Mouse (Mus musculus): ENCODE measurements around the gene Taf5l. TPM values are rescaled to one million over a fixed set of nuclear protein-coding genes. Genes with fewer than 3 reads are reported as not detected.
"Not testable (repeated sequence)": the region's sequence is repeated elsewhere in the genome, so short reads cannot be mapped to it uniquely, and the experiment has no call there.

Gene Taf5l
- polyA plus RNA-seq, 1 experiment from 2014 or later: 32.1 TPM

GRCm38 (mm10) chr8:123960556-123960955, 60.6 kb downstream of the Taf5l start:
- H3K4me2 ChIP-seq (replicated peaks; ENCODE audit: low read depth, low read length); H3K9me3 ChIP-seq (ENCODE audit: control insufficient read depth, low read length); H3K4me1 ChIP-seq (replicated peaks; ENCODE audit: control insufficient read depth, insufficient read depth, low read length); H3K27me3 ChIP-seq (ENCODE audit: control insufficient read depth, insufficient read depth, low read length); H3K36me3 ChIP-seq (ENCODE audit: control insufficient read depth, insufficient read depth, low read length); H3K27ac ChIP-seq (ENCODE audit: low read depth, low read length); ATAC-seq (ENCODE audit: low FRiP score); H3K9ac ChIP-seq (ENCODE audit: low read depth, low read length); H3K4me3 ChIP-seq (ENCODE audit: low read depth, low read length); DNase-seq (ENCODE audit: low spot score): not testable (repeated sequence)
- WGBS: 94% methylated on average over 5 of the region's 5 CpGs

GRCm38 (mm10) chr8:123960056-123960455, 61.1 kb downstream of the Taf5l start:
- Histone ChIP-seq H3K27me3 (ENCODE audit: control insufficient read depth, insufficient read depth, low read length) (no peaks in the 10 kb centered on the region), H3K4me2 (replicated peaks; ENCODE audit: low read depth, low read length) (no peak overlapping the region), H3K9ac (ENCODE audit: low read depth, low read length) (no peak overlapping the region), H3K4me3 (ENCODE audit: low read depth, low read length) (no peak overlapping the region), H3K4me1 (replicated peaks; ENCODE audit: control insufficient read depth, insufficient read depth, low read length) (no peaks in the 10 kb centered on the region; the same call in 1 of the 2 replicates), H3K36me3 (ENCODE audit: control insufficient read depth, insufficient read depth, low read length) (no peaks in the 10 kb centered on the region), H3K27ac (ENCODE audit: low read depth, low read length) (no peak overlapping the region), H3K9me3 (ENCODE audit: control insufficient read depth, low read length) (no peaks in the 10 kb centered on the region)
- ATAC-seq (ENCODE audit: low FRiP score): no peak
- no peak for DNase-seq (ENCODE audit: low spot score)
- 87% methylated on average over 9 of the region's 9 CpGs for WGBS

DNA sequence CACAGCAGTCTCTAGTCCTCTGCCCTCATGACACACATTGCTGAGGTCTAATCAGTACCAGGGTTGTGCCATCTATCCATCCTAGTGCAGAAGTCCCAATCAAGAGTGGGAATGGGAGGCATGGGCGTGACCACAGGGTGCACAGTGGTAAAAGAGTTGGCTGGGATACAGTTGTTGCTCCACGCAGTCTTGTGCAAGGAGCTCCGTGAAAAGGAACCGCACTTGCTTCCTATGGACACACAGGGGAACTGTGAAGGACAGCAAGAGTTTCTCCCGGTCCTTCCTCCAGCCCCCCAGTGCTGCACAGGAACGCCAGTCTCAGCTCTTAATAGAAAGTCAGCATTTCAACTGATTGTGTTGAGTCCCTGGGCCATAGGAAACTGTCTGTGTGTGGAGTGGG, 61.7 kb downstream of the Taf5l start:
- no peak overlapping the region for H3K9ac ChIP-seq (ENCODE audit: low read depth, low read length)
- H3K4me1 ChIP-seq (replicated peaks; ENCODE audit: control insufficient read depth, insufficient read depth, low read length): no peaks in the 10 kb centered on the region; the same call in 1 of the 2 replicates
- H3K27me3 ChIP-seq (ENCODE audit: control insufficient read depth, insufficient read depth, low read length): no peaks in the 10 kb centered on the region
- no peaks in the 10 kb centered on the region for H3K9me3 ChIP-seq (ENCODE audit: control insufficient read depth, low read length)
- H3K27ac ChIP-seq (ENCODE audit: low read depth, low read length): no peak overlapping the region
- no peaks in the 10 kb centered on the region for H3K36me3 ChIP-seq (ENCODE audit: control insufficient read depth, insufficient read depth, low read length)
- 92% methylated on average over 6 of the region's 6 CpGs for WGBS
- DNase-seq (ENCODE audit: low spot score) (no peak), ATAC-seq (ENCODE audit: low FRiP score) (no peak)
- no peak overlapping the region for H3K4me2 ChIP-seq (replicated peaks; ENCODE audit: low read depth, low read length)
- H3K4me3 ChIP-seq (ENCODE audit: low read depth, low read length): no peak overlapping the region

- Histone ChIP-seq H3K9me3 (ENCODE audit: control insufficient read depth, low read length) (no peaks in the 10 kb centered on the region), H3K27ac (ENCODE audit: low read depth, low read length) (no peak overlapping the region), H3K4me1 (replicated peaks; ENCODE audit: control insufficient read depth, insufficient read depth, low read length) (no peaks in the 10 kb centered on the region; the same call in 1 of the 2 replicates), H3K27me3 (ENCODE audit: control insufficient read depth, insufficient read depth, low read length) (no peaks in the 10 kb centered on the region), H3K4me2 (replicated peaks; ENCODE audit: low read depth, low read length) (no peak overlapping the region), H3K9ac (ENCODE audit: low read depth, low read length) (no peak overlapping the region), H3K36me3 (ENCODE audit: control insufficient read depth, insufficient read depth, low read length) (no peaks in the 10 kb centered on the region), H3K4me3 (ENCODE audit: low read depth, low read length) (no peak overlapping the region)
- DNase-seq (ENCODE audit: low spot score): no peak
- WGBS: 80% methylated on average over 17 of the region's 17 CpGs
- ATAC-seq (ENCODE audit: low FRiP score): no peak
Observed at GRCm38 (mm10) chr8:123958130-123958529, 63.1 kb downstream of the Taf5l start.

GRCm38 (mm10) chr8:123954246-123954645, 67.0 kb downstream of the Taf5l start:
- no peak for DNase-seq (ENCODE audit: low spot score)
- no peaks in the 10 kb centered on the region for H3K36me3 ChIP-seq (ENCODE audit: control insufficient read depth, insufficient read depth, low read length)
- no peak for ATAC-seq (ENCODE audit: low FRiP score)
- no peak overlapping the region for H3K4me2 ChIP-seq (replicated peaks; ENCODE audit: low read depth, low read length)
- H3K9ac ChIP-seq (ENCODE audit: low read depth, low read length): no peak overlapping the region
- WGBS: 94% methylated on average over 8 of the region's 8 CpGs
- H3K27me3 ChIP-seq (ENCODE audit: control insufficient read depth, insufficient read depth, low read length): no peaks in the 10 kb centered on the region
- no peak overlapping the region for H3K27ac ChIP-seq (ENCODE audit: low read depth, low read length)
- no peaks in the 10 kb centered on the region for H3K9me3 ChIP-seq (ENCODE audit: control insufficient read depth, low read length)
- H3K4me1 ChIP-seq (replicated peaks; ENCODE audit: control insufficient read depth, insufficient read depth, low read length): peaks cover 2% of the 10 kb centered on the region; the same call in 1 of the 2 replicates
- H3K4me3 ChIP-seq (ENCODE audit: low read depth, low read length): no peak overlapping the region

DNA sequence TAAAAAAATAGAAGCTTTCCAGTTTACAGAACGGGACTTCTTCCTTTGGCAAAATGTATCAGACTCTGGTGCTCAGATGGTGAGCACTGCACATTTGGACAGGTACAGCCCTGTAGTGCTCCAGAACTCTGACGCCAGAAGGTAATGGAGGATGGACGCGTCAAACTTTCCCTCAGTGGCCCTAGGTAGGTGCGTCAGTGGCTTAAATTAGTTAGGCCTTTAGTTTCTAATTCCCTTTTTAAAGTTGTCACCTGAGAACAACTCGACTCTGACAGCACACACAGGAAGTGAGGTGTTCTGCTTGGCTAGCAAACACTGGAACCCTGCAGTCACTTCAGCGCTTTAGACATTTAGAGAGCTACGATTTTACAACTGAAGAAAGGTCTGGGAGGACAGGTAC, 67.5 kb downstream of the Taf5l start:
- no peak overlapping the region for H3K4me3 ChIP-seq (ENCODE audit: low read depth, low read length)
- no peak overlapping the region for H3K4me2 ChIP-seq (replicated peaks; ENCODE audit: low read depth, low read length)
- H3K9ac ChIP-seq (ENCODE audit: low read depth, low read length): no peak overlapping the region
- no peaks in the 10 kb centered on the region for H3K36me3 ChIP-seq (ENCODE audit: control insufficient read depth, insufficient read depth, low read length)
- H3K4me1 ChIP-seq (replicated peaks; ENCODE audit: control insufficient read depth, insufficient read depth, low read length): peaks cover 2% of the 10 kb centered on the region; the same call in 1 of the 2 replicates
- no peak for ATAC-seq (ENCODE audit: low FRiP score)
- no peak overlapping the region for H3K27ac ChIP-seq (ENCODE audit: low read depth, low read length)
- no peaks in the 10 kb centered on the region for H3K9me3 ChIP-seq (ENCODE audit: control insufficient read depth, low read length)
- DNase-seq (ENCODE audit: low spot score): no peak
- WGBS: 89% methylated on average over 8 of the region's 8 CpGs
- no peaks in the 10 kb centered on the region for H3K27me3 ChIP-seq (ENCODE audit: control insufficient read depth, insufficient read depth, low read length)

DNA sequence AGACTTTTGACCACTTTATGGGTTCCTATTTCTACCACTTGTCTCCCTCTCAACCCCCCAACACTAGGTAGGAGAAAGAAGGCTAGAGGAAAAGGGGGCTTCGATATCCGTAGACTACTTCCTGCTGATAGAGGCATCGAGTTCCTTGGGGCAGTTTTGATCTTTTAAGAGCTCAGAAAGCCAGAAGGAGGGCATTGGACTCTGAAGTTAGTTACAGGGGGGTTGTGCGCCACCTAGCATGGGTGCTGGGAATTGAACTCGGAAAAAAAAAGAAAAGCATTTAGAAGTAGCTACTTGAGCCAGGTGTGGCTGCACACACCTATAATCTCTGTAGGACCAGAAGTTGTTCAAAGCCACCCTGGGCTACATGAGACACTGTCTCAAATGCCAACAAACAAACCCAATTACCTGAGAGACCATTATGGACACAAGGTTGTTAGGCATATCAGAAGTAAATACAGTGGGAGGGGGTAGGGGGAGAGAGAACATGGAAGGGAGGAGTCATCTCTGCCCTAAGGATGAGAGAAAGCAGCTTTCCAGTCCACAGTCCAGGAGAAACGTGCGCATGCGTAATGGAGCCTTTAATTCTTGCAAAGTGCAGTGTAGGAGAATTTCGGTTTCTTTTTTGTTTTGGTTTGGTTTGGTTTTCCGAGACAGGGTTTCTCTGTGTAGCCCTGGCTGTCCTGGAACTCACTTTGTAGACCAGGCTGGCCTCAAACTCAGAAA, 71.0 kb downstream of the Taf5l start:
- DNase-seq (ENCODE audit: low spot score) (peak; percentile 72), ATAC-seq (ENCODE audit: low FRiP score) (0 out of 2 replicates have a peak, but pooled peaks have one; percentile 15)
- Histone ChIP-seq H3K36me3 (ENCODE audit: control insufficient read depth, insufficient read depth, low read length) (no peaks in the 10 kb centered on the region), H3K9me3 (ENCODE audit: control insufficient read depth, low read length) (no peaks in the 10 kb centered on the region), H3K4me2 (replicated peaks; ENCODE audit: low read depth, low read length) (peak overlapping the region; percentile 82), H3K27ac (ENCODE audit: low read depth, low read length) (no peak overlapping the region), H3K4me1 (replicated peaks; ENCODE audit: control insufficient read depth, insufficient read depth, low read length) (0 out of 2 replicates have a peak, but pooled peaks cover 2% of the 10 kb centered on the region), H3K27me3 (ENCODE audit: control insufficient read depth, insufficient read depth, low read length) (no peaks in the 10 kb centered on the region), H3K4me3 (ENCODE audit: low read depth, low read length) (peak overlapping the region; percentile 98), H3K9ac (ENCODE audit: low read depth, low read length) (peak overlapping the region; percentile 67)
- WGBS: 34% methylated on average over 10 of the region's 10 CpGs

- peak overlapping the region; percentile 98 for H3K4me3 ChIP-seq (ENCODE audit: low read depth, low read length)
- peak overlapping the region; percentile 32; the same call in 1 of the 2 replicates for H3K27ac ChIP-seq (ENCODE audit: low read depth, low read length)
- H3K9me3 ChIP-seq (ENCODE audit: control insufficient read depth, low read length): no peaks in the 10 kb centered on the region
- H3K4me2 ChIP-seq (replicated peaks; ENCODE audit: low read depth, low read length): peak overlapping the region; percentile 82
- no peaks in the 10 kb centered on the region for H3K27me3 ChIP-seq (ENCODE audit: control insufficient read depth, insufficient read depth, low read length)
- 0 out of 2 replicates have a peak, but pooled peaks cover 2% of the 10 kb centered on the region for H3K4me1 ChIP-seq (replicated peaks; ENCODE audit: control insufficient read depth, insufficient read depth, low read length)
- ATAC-seq (ENCODE audit: low FRiP score) (0 out of 2 replicates have a peak, but pooled peaks have one; percentile 49), DNase-seq (ENCODE audit: low spot score) (no peak)
- WGBS: 5% methylated on average over 10 of the region's 10 CpGs
- H3K9ac ChIP-seq (ENCODE audit: low read depth, low read length): peak overlapping the region; percentile 67
- no peaks in the 10 kb centered on the region for H3K36me3 ChIP-seq (ENCODE audit: control insufficient read depth, insufficient read depth, low read length)
Observed at GRCm38 (mm10) chr8:123949686-123949986, 71.6 kb downstream of the Taf5l start.
